Mouse (Mus musculus) liver, adult 2 months (tissue): Measurements from ENCODE around the gene Fblim1. TPM values are rescaled to one million over a fixed set of nuclear protein-coding genes. Genes with fewer than 3 reads are reported as not detected.

ENCODE experiments used
- DNase-seq: peaks from one replicate; pipeline ENCODE4 v3.0.0-alpha.2; 2011; ENCODE audit warnings: low read depth, low spot score; ENCODE audit errors: extremely low read depth
- H3K27ac ChIP-seq: fragments of 200-500 bp; replicated peaks from 2 replicates; pipeline ENCODE4 v1.5.1; 2012; ENCODE audit warnings: low read depth, mild to moderate bottlenecking, control low read depth, inconsistent platforms, low read length; ENCODE audit not compliant: insufficient read depth
- H3K27me3 ChIP-seq: fragments of 200-500 bp; 2 replicates; pipeline ENCODE4 v1.6.1; 2012; ENCODE audit warnings: mild to moderate bottlenecking, moderate library complexity, low read length, inconsistent platforms; ENCODE audit not compliant: control insufficient read depth, insufficient read depth
- H3K36me3 ChIP-seq: fragments of 200-500 bp; 2 replicates; pipeline ENCODE4 v1.6.1; 2012; ENCODE audit warnings: low read length, inconsistent platforms; ENCODE audit not compliant: control insufficient read depth, insufficient read depth
- H3K4me1 ChIP-seq: fragments of 200-500 bp; 2 replicates; pipeline ENCODE4 v1.6.1; 2011; ENCODE audit warnings: low read length; ENCODE audit not compliant: control insufficient read depth, insufficient read depth
- H3K4me3 ChIP-seq: fragments of 200-500 bp; 2 replicates; pipeline ENCODE4 v1.5.1; 2011; ENCODE audit warnings: low read depth, mild to moderate bottlenecking, control low read depth, low read length, moderate library complexity; ENCODE audit not compliant: insufficient read depth
- H3K79me2 ChIP-seq: fragments of 200-500 bp; 2 replicates; pipeline ENCODE4 v1.6.1; 2012; ENCODE audit warnings: inconsistent platforms, mild to moderate bottlenecking, low read length, moderate library complexity; ENCODE audit not compliant: control insufficient read depth, insufficient read depth
- H3K9ac ChIP-seq: fragments of 200-500 bp; 2 replicates; pipeline ENCODE4 v1.6.1; 2012; ENCODE audit warnings: low read depth, mild to moderate bottlenecking, control low read depth, inconsistent platforms, low read length
- CTCF ChIP-seq: fragments of 200-500 bp; IDR thresholded peaks from 2 replicates; pipeline ENCODE4 v1.5.1; 2011; ENCODE audit warnings: low read depth, low read length, control low read depth
- POLR2A ChIP-seq: fragments of 200-500 bp; IDR thresholded peaks from 2 replicates; pipeline ENCODE4 v1.6.1; 2011; ENCODE audit warnings: low read length, control low read depth; ENCODE audit not compliant: insufficient read depth; ENCODE audit errors: extremely low read depth
- WGBS: fragments of 180-500 bp; shearing (Covaris S2); methylation state at CpG from one replicate; pipeline ENCODE4 v1.1.7; 2018; 5-methylcytosine and 5-hydroxymethylcytosine counted together
- polyA plus RNA-seq: library from polyadenylated mRNA; depleted of rRNA; stranded (reverse); fragments of >200 nt; gene quantifications from 2 replicates; pipeline ENCODE4 v1.2.3, GENCODE M21; 2012; rRNA removed
- total RNA-seq: library from RNA; depleted of rRNA; stranded (reverse); fragments of >200 nt; gene quantifications from 2 replicates; pipeline ENCODE4 v1.2.3, GENCODE M21; 2014; rRNA removed

Fblim1 gene
- 0.37 and 0.74 TPM in 2 replicates for total RNA-seq
- polyA plus RNA-seq = 0.86 and 1.2 TPM in 2 replicates

- 77% methylated on average over 11 of the region's 11 CpGs for WGBS
- peak within 1 kb of the TSS; percentile 34 for H3K4me3 ChIP-seq
These were observed at the start of gene Fblim1 for GRCm38 (mm10) chr4:141605861-141606260. Fblim1 (minus strand) TSS chr4:141606096.

DNA sequence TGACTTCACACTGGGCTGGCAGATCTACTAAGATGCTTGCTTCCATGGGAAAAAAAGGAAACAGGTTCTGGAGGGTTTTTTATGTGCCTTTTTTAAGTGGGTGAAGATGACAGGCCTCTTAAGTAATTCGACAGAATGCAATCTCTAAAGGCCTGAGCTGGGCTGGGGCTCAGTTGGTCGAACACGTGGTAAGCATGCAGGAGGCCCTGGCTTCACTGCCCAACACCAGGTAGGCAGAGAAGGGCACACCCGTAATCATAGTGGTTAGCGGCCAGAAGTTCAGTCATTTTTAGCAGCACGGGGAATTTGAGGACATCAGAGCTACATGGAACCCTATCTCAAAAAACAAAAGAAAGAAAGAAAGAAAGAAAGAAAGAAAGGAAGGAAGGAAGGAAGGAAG, 48.6 kb upstream of the Fblim1 start:
- H3K4me3 ChIP-seq = no peak overlapping the region
- no peak overlapping the region for H3K9ac ChIP-seq
- H3K79me2 ChIP-seq = peaks cover 35% of the 10 kb centered on the region; the same call in 1 of the 2 replicates
- no peak for TF ChIP-seq CTCF
- no peak for TF ChIP-seq POLR2A
- WGBS = 94% methylated on average over 6 of the region's 6 CpGs
- no peaks in the 10 kb centered on the region for H3K36me3 ChIP-seq
- H3K27ac ChIP-seq = no peak overlapping the region
- DNase-seq = no peak
- H3K4me1 ChIP-seq = peaks cover 10% of the 10 kb centered on the region
- no peaks in the 10 kb centered on the region for H3K27me3 ChIP-seq

More at GRCm38 (mm10) chr4:141605861-141606260, at the start of gene Fblim1:
- Histone ChIP-seq H3K27me3 (no peaks in the 10 kb centered on the region), H3K4me1 (no peaks in the 10 kb centered on the region), H3K9ac (peak within 1 kb of the TSS; percentile 12; the same call in 1 of the 2 replicates), H3K36me3 (no peaks in the 10 kb centered on the region), H3K27ac (no peak within 1 kb of the TSS), H3K79me2 (no peaks in the 10 kb centered on the region)
- TF ChIP-seq CTCF = no peak
- no peak for TF ChIP-seq POLR2A
- DNase-seq = peak; percentile 44

DNA sequence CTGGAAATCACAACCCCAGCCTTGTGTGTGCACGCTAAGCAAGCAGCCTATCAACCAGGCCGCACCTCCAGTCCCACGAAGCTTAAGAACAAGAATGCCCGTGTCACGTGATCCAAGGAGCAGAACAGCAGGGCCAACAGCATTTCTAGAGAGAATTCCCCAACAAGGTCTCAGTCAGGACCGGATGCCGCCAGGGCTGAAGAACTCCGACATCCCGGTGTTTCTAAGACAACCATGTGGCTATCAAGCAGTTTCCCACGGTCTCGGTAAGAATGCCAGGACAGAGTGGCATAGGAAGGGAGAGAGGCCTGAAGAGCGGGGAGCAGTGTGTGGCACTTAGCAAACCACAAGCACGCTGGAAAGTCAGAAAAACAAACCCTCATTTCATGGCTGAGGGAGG, 47.9 kb upstream of the Fblim1 start:
- TF ChIP-seq POLR2A = no peak
- Histone ChIP-seq H3K4me3 (no peak overlapping the region), H3K4me1 (peaks cover 10% of the 10 kb centered on the region), H3K79me2 (peaks cover 39% of the 10 kb centered on the region; the same call in 1 of the 2 replicates), H3K36me3 (no peaks in the 10 kb centered on the region), H3K9ac (no peak overlapping the region), H3K27me3 (no peaks in the 10 kb centered on the region), H3K27ac (no peak overlapping the region)
- WGBS = 96% methylated on average over 13 of the region's 13 CpGs
- DNase-seq = no peak

GRCm38 (mm10) chr4:141653044-141653443, 47.1 kb upstream of the Fblim1 start:
- WGBS = 83% methylated on average over 8 of the region's 8 CpGs
- Histone ChIP-seq H3K4me3 (no peak overlapping the region), H3K27me3 (no peaks in the 10 kb centered on the region), H3K4me1 (peaks cover 10% of the 10 kb centered on the region), H3K36me3 (no peaks in the 10 kb centered on the region), H3K27ac (no peak overlapping the region), H3K79me2 (peaks cover 38% of the 10 kb centered on the region; the same call in 1 of the 2 replicates), H3K9ac (no peak overlapping the region)
- no peak for TF ChIP-seq CTCF
- DNase-seq = no peak

- H3K79me2 ChIP-seq = peaks cover 35% of the 10 kb centered on the region; the same call in 1 of the 2 replicates
- H3K27ac ChIP-seq = no peak overlapping the region
- WGBS = 87% methylated on average over 10 of the region's 10 CpGs
- no peak for DNase-seq
- no peak overlapping the region for H3K9ac ChIP-seq
- H3K4me3 ChIP-seq = no peak overlapping the region
- H3K27me3 ChIP-seq = no peaks in the 10 kb centered on the region
- H3K36me3 ChIP-seq = no peaks in the 10 kb centered on the region
- TF ChIP-seq CTCF (no peak), POLR2A (no peak)
- H3K4me1 ChIP-seq = peaks cover 6% of the 10 kb centered on the region
These were observed 46.0 kb upstream of the Fblim1 start for GRCm38 (mm10) chr4:141651944-141652343.

DNA sequence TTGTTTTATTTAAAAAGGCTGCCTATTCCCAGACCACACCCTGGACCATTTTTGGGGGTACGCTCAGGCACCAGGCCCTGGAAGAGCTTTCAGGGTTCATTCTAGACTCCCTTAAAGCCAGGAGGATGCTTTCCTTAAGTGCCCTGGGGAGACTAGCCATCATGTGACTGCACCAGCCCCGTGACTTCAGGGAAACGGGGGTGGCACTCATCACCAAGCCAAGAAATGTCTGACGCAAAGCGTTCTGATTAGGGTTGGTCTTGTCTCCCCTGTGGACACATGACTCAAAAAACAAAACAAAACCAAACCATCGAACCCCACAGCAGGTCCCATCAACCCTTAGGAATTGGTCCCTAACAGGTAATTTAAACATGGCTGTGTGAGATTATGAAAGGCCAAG, 45.4 kb upstream of the Fblim1 start:
- Histone ChIP-seq H3K27ac (no peak overlapping the region), H3K4me3 (no peak overlapping the region), H3K9ac (no peak overlapping the region), H3K27me3 (no peaks in the 10 kb centered on the region), H3K79me2 (peaks cover 32% of the 10 kb centered on the region; the same call in 1 of the 2 replicates), H3K36me3 (no peaks in the 10 kb centered on the region), H3K4me1 (peaks cover under 1% of the 10 kb centered on the region; the same call in 1 of the 2 replicates)
- no peak for DNase-seq
- TF ChIP-seq POLR2A (no peak), CTCF (no peak)
- 84% methylated on average over 6 of the region's 6 CpGs for WGBS
